Mouse (Mus musculus) embryonic facial prominence, embryonic 14.5 days (tissue): ENCODE data around the gene Cib4. TPM values are rescaled to one million over a fixed set of nuclear protein-coding genes. Genes with fewer than 3 reads are reported as not detected.

Source experiments
- ATAC-seq: fragments of 200-750 bp; cut with Nextera tagmentation; 2 replicates; pipeline ENCODE4 v1.8.0; 2017; ENCODE audit warnings: low read depth, moderate number of reproducible peaks, moderate TSS enrichment
- DNase-seq: peaks from one replicate; pipeline ENCODE4 v3.0.0-alpha.2; 2015; ENCODE audit warnings: low spot score
- H3K27ac ChIP-seq: fragments of 300-500 bp; sonication (generic); replicated peaks from 2 replicates; pipeline ENCODE4 v1.5.1; 2014; ENCODE audit warnings: low read depth, mild to moderate bottlenecking, low read length, moderate library complexity
- H3K27me3 ChIP-seq: fragments of 300-500 bp; sonication (generic); replicated peaks from 2 replicates; pipeline ENCODE4 v1.6.1; 2014; ENCODE audit warnings: low read length; ENCODE audit not compliant: control insufficient read depth, insufficient read depth
- H3K36me3 ChIP-seq: fragments of 300-500 bp; sonication (generic); 2 replicates; pipeline ENCODE4 v1.6.1; 2014; ENCODE audit warnings: low read length, mixed read lengths; ENCODE audit not compliant: control insufficient read depth, insufficient read depth
- H3K4me1 ChIP-seq: fragments of 300-500 bp; sonication (generic); 2 replicates; pipeline ENCODE4 v1.6.1; 2014; ENCODE audit warnings: antibody characterized with exemption, low read length; ENCODE audit not compliant: control insufficient read depth, insufficient read depth
- H3K4me2 ChIP-seq: fragments of 300-500 bp; sonication (generic); 2 replicates; pipeline ENCODE4 v1.6.1; 2014; ENCODE audit warnings: low read depth, mild to moderate bottlenecking, low read length, moderate library complexity, mixed read lengths
- H3K4me3 ChIP-seq: fragments of 300-500 bp; sonication (generic); 2 replicates; pipeline ENCODE4 v1.5.1; 2014; ENCODE audit warnings: low read depth, mild to moderate bottlenecking, low read length
- H3K9ac ChIP-seq: fragments of 300-500 bp; sonication (generic); 2 replicates; pipeline ENCODE4 v1.6.1; 2014; ENCODE audit warnings: low read depth, mild to moderate bottlenecking, low read length, moderate library complexity, mixed read lengths
- H3K9me3 ChIP-seq: fragments of 300-500 bp; sonication (generic); 2 replicates; pipeline ENCODE4 v1.6.1; 2016; ENCODE audit warnings: low read length; ENCODE audit not compliant: control insufficient read depth
- WGBS: fragments of 180-500 bp; shearing (Covaris S2); extraction: QIAGEN DNeasy Blood & Tissue Kit; methylation state at CpG from one replicate; pipeline ENCODE4 v1.1.7; 2014; 5-methylcytosine and 5-hydroxymethylcytosine counted together
- polyA plus RNA-seq: library from polyadenylated mRNA; unstranded; fragments of >200 nt; fragmentation: Nextera tagmentation; extraction: Ambion mirVana; gene quantifications from 2 replicates; pipeline ENCODE4 v1.2.1, GENCODE M21; 2014

The Cib4 gene
- polyA plus RNA-seq, 1 experiment from 2014 or later, result not detected

DNA sequence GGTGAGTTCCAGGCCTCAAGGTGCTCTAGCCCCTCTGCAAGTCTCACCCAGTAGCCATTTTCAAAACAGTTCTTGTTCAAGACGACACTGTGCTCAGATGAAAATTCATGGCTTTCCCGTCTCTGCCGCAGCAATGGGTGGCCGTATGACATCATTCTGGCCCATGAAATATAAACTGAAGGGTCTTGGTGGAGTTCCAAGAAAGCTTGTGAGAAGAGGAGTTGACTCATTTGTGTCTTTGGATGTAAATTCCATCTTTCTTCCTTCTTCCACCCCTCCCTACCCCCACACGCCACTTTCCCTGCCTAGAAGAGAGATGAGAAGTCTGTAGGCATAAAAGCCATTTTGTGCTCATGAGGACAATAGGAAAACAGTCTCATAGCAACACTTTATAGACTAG is 54.8 kb downstream of the Cib4 start:
- ATAC-seq (no peak), DNase-seq (peak; percentile 56)
- H3K4me3 ChIP-seq, result no peak overlapping the region
- no peak overlapping the region for H3K4me2 ChIP-seq
- H3K9ac ChIP-seq, result no peak overlapping the region
- H3K27me3 ChIP-seq, result no peaks in the 10 kb centered on the region
- H3K4me1 ChIP-seq, result peaks cover 7% of the 10 kb centered on the region; the same call in 1 of the 2 replicates
- WGBS, result 77% methylated on average over 5 of the region's 5 CpGs
- H3K27ac ChIP-seq, result no peak overlapping the region
- H3K9me3 ChIP-seq, result no peaks in the 10 kb centered on the region
- H3K36me3 ChIP-seq, result no peaks in the 10 kb centered on the region

- H3K4me3 ChIP-seq, result no peak overlapping the region
- H3K27me3 ChIP-seq, result no peaks in the 10 kb centered on the region
- H3K4me2 ChIP-seq, result no peak overlapping the region
- no peak for ATAC-seq
- H3K36me3 ChIP-seq, result no peaks in the 10 kb centered on the region
- no peak for DNase-seq
- H3K9me3 ChIP-seq, result no peaks in the 10 kb centered on the region
- H3K4me1 ChIP-seq, result peaks cover 5% of the 10 kb centered on the region; the same call in 1 of the 2 replicates
- no peak overlapping the region for H3K27ac ChIP-seq
- H3K9ac ChIP-seq, result no peak overlapping the region
These were observed 55.4 kb downstream of the Cib4 start for GRCm38 (mm10) chr5:30490215-30490614.

DNA sequence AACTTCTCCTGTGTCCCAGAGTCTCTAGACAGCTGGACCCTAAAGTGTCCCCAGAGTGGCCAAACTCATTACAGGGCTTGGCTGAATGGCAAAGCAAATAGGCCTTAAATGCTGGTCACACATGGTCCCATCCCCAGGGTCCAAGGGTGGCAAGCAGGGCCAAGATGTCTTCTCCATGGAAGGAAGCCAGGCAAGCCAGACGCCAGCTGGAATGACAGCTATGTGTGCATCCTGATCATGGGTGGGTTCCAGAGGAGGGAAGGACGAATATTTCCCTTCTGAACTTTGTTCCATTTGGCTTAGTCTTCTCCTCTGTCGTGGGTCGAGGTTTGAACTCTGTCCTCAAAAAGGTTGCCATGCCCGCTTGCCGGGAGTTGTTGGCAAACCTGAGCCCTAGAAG is 60.5 kb downstream of the Cib4 start:
- Histone ChIP-seq H3K36me3 (no peaks in the 10 kb centered on the region), H3K9me3 (no peaks in the 10 kb centered on the region), H3K9ac (no peak overlapping the region), H3K4me2 (no peak overlapping the region), H3K4me1 (no peaks in the 10 kb centered on the region), H3K27ac (no peak overlapping the region), H3K4me3 (no peak overlapping the region), H3K27me3 (no peaks in the 10 kb centered on the region)
- DNase-seq (no peak), ATAC-seq (no peak)
- 81% methylated on average over 6 of the region's 6 CpGs for WGBS

- Histone ChIP-seq H3K9me3 (no peaks in the 10 kb centered on the region), H3K4me3 (no peak overlapping the region), H3K4me1 (no peaks in the 10 kb centered on the region), H3K27ac (no peak overlapping the region), H3K4me2 (no peak overlapping the region), H3K36me3 (no peaks in the 10 kb centered on the region), H3K27me3 (no peaks in the 10 kb centered on the region), H3K9ac (no peak overlapping the region)
- DNase-seq, result no peak
- 71% methylated on average over 5 of the region's 5 CpGs for WGBS
- ATAC-seq, result no peak
These were observed 61.0 kb downstream of the Cib4 start for GRCm38 (mm10) chr5:30484591-30484990.

DNA sequence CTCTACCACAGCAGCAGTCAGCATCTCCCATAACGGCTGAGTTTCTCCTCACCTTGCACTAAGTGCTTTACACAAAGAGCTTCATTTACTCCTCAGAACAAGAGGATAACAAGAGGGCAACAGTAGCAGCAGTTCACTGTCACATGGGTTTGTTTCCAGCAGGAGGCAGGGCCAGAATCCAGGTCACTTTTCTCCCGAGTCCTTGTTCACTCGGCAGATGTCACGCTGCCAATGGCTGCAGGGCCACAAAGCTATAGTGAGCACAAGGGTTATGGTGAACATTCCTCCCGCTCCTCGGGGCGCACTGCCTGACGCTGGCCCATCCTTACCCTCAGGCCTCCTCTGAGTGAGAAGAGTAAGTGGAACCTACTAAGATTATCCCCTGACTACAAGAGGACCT is 62.1 kb downstream of the Cib4 start:
- ATAC-seq (no peak), DNase-seq (no peak)
- WGBS, result 67% methylated on average over 8 of the region's 8 CpGs
- no peak overlapping the region for H3K4me3 ChIP-seq
- no peaks in the 10 kb centered on the region for H3K27me3 ChIP-seq
- no peaks in the 10 kb centered on the region for H3K9me3 ChIP-seq
- H3K4me2 ChIP-seq, result no peak overlapping the region
- H3K9ac ChIP-seq, result no peak overlapping the region
- H3K4me1 ChIP-seq, result no peaks in the 10 kb centered on the region
- no peak overlapping the region for H3K27ac ChIP-seq
- no peaks in the 10 kb centered on the region for H3K36me3 ChIP-seq

- no peaks in the 10 kb centered on the region for H3K27me3 ChIP-seq
- H3K36me3 ChIP-seq, result no peaks in the 10 kb centered on the region
- H3K4me2 ChIP-seq, result no peak overlapping the region
- 16% methylated on average over 5 of the region's 5 CpGs for WGBS
- H3K4me1 ChIP-seq, result no peaks in the 10 kb centered on the region
- H3K27ac ChIP-seq, result no peak overlapping the region
- DNase-seq (peak; percentile 67), ATAC-seq (peak; percentile 67)
- no peak overlapping the region for H3K4me3 ChIP-seq
- H3K9me3 ChIP-seq, result no peaks in the 10 kb centered on the region
- no peak overlapping the region for H3K9ac ChIP-seq
These were observed 63.3 kb downstream of the Cib4 start for GRCm38 (mm10) chr5:30482319-30482718.

DNA sequence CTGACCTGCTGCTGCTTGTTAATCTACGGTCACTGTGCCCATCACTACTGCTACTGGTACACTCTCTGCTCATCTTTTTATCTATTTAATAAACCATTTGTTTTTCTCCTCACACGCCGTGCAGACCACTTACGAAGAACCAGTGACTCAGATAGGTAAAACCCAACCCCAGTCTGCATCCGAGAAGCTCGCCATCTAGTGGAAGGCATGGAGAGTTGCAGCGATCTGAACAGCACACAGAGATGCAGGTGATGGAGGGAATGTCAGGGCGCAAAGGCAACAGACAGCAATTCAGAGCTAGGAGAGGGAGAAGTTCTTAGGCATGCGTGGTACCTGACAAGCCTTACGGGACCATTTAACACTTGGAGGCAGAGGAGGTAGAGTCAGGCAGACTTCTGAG is 69.1 kb downstream of the Cib4 start:
- WGBS, result 42% methylated on average over 10 of the region's 10 CpGs

DNA sequence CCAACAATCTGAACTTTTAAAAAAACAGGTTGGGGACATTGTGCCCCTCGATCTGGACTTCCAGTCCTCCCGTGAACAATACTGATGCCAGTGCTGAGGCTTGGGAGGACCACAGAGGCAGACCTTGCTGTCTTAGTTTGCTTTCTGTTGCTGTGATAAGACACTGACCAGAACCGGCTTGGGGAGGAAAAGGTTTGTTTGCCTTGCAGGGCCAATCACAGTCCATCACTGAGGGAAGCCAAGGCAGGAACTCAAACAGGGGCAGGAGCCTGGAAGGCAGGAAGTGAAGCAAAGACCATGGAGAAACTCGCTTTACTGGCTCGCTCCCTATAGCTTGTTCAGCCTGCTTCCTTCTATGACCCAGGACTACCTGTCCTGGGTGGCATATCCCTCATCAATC is 73.5 kb downstream of the Cib4 start:
- ATAC-seq, result no peak
- H3K36me3 ChIP-seq, result no peaks in the 10 kb centered on the region

More for the DNA sequence above, 69.1 kb downstream of the Cib4 start:
- no peak for DNase-seq
- H3K36me3 ChIP-seq, result no peaks in the 10 kb centered on the region
- H3K27ac ChIP-seq, result no peak overlapping the region
- no peak overlapping the region for H3K9ac ChIP-seq
- no peaks in the 10 kb centered on the region for H3K9me3 ChIP-seq
- no peak overlapping the region for H3K4me2 ChIP-seq
- H3K4me3 ChIP-seq, result no peak overlapping the region
- ATAC-seq, result no peak
- no peaks in the 10 kb centered on the region for H3K4me1 ChIP-seq
- H3K27me3 ChIP-seq, result no peaks in the 10 kb centered on the region

DNA sequence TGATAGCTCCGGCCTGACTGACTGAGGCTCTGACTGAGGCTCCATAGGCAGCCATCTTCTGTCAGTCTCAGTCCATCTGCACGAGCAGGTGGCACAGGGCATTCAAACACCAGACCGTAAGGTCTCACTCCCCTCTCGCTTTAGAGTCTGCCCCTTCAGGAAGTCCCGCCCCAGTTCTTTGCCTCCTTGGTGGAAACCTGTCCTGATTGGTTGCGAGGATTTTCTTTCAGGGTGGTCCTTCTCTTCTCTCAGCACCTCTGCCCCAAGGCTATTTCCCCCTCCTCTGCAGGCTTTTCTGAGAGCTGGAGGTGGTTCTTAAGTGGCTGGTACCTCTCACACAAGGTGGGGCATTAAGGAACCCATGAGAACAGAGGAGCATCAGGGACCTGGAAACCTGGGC is 75.2 kb downstream of the Cib4 start:
- 46% methylated on average over 6 of the region's 6 CpGs for WGBS
- no peak overlapping the region for H3K27ac ChIP-seq
- H3K4me2 ChIP-seq, result no peak overlapping the region
- DNase-seq (no peak), ATAC-seq (no peak)
- H3K27me3 ChIP-seq, result peaks cover 16% of the 10 kb centered on the region
- no peaks in the 10 kb centered on the region for H3K9me3 ChIP-seq
- H3K9ac ChIP-seq, result no peak overlapping the region
- no peaks in the 10 kb centered on the region for H3K36me3 ChIP-seq
- H3K4me1 ChIP-seq, result peaks cover 12% of the 10 kb centered on the region
- no peak overlapping the region for H3K4me3 ChIP-seq

More for the DNA sequence above, 73.5 kb downstream of the Cib4 start:
- Histone ChIP-seq H3K9ac (no peak overlapping the region), H3K27ac (no peak overlapping the region), H3K9me3 (no peaks in the 10 kb centered on the region), H3K27me3 (no peaks in the 10 kb centered on the region), H3K4me2 (no peak overlapping the region), H3K4me1 (no peaks in the 10 kb centered on the region), H3K4me3 (no peak overlapping the region)
- no peak for DNase-seq
- 59% methylated on average over 5 of the region's 5 CpGs for WGBS
